Comparison of ENCODE assay signal across 9 mouse cellular contexts in the genomic region with DNA sequence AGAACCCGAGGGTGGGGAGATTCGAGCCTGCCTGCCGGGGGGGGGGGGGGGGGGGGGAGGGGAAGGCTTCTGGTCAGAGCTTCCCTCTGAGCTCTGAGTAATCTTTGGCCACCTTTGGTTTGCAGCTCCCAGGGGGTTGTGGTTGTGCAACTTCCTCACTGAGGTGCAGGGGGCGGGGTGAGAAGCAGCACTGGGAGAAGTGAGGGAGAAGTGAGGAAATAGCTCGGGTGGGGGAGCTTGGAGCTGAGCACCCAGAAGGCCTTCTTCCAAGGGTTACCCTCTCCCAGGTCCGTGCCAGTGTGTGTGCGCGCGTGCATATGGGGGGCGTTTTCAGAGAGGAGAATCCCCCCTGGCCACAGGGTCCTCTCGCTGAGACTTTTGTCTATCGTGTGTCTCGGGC. TPM values are rescaled to one million over a fixed set of nuclear protein-coding genes. Genes with fewer than 3 reads are reported as not detected.
A peak's percentile ranks its signal among the peaks of the same experiment; 100 is the strongest.
DNase-seq lines count a peak whose midpoint lies in the region; ATAC-seq lines count a peak whose summit lies in the region.
"Had no signal": no experiment of that assay in that cellular context is flagged by ENCODE, and none has a peak within 500 bp of the region (broad histone marks: within the 10 kb centered on the region; RNA-seq: fewer than 3 reads in every experiment).

No protein-coding gene starts in this region.

- no peaks in the 10 kb centered on the region for H3K27me3 ChIP-seq in midbrain, embryonic 14.5 days (ENCODE audit: control insufficient read depth, insufficient read depth, low read length)
- H3K27me3 ChIP-seq: neural tube, embryonic 12.5 days had no signal

- no peak overlapping the region for H3K4me3 ChIP-seq in midbrain, embryonic 14.5 days (replicated peaks; ENCODE audit: low read depth, low read length)
- H3K4me3 ChIP-seq: neural tube, embryonic 12.5 days had no signal

- no peak overlapping the region for H3K27ac ChIP-seq in midbrain, embryonic 14.5 days (replicated peaks; ENCODE audit: low read depth, low read length)
- H3K27ac ChIP-seq: neural tube, embryonic 12.5 days had no signal

- H3K9ac ChIP-seq in midbrain, embryonic 14.5 days (replicated peaks; ENCODE audit: low read length): no peak overlapping the region
- H3K9ac ChIP-seq: neural tube, embryonic 12.5 days had no signal

- 75% methylated on average over 13 of the region's 13 CpGs for WGBS in midbrain, embryonic 14.5 days

- no peaks in the 10 kb centered on the region for H3K36me3 ChIP-seq in midbrain, embryonic 14.5 days (ENCODE audit: control insufficient read depth, insufficient read depth, low read length)
- H3K36me3 ChIP-seq: neural tube, embryonic 12.5 days had no signal

- H3K9me3 ChIP-seq in midbrain, embryonic 14.5 days (ENCODE audit: control insufficient read depth, low read length): no peaks in the 10 kb centered on the region
- H3K9me3 ChIP-seq: neural tube, embryonic 12.5 days had no signal

- no peak overlapping the region for H3K4me2 ChIP-seq in midbrain, embryonic 14.5 days (ENCODE audit: low read length)
- H3K4me2 ChIP-seq: neural tube, embryonic 12.5 days had no signal

- no peaks in the 10 kb centered on the region for H3K4me1 ChIP-seq in midbrain, embryonic 14.5 days (ENCODE audit: control insufficient read depth, insufficient read depth, low read length)
- H3K4me1 ChIP-seq: neural tube, embryonic 12.5 days had no signal

- no peak for ATAC-seq in midbrain, embryonic 14.5 days (ENCODE audit: low FRiP score, low TSS enrichment)

- DNase-seq in urinary bladder, postnatal 25 days (ENCODE audit: low spot score): peak; percentile 34
- DNase-seq in urinary bladder, adult 2 months (ENCODE audit: low spot score): no peak
- DNase-seq in heart, adult 9 months (ENCODE audit: low spot score in 2 of 2): peak; percentile 81 to 87
- DNase-seq in lung, postnatal 10 days: peak; percentile 70
- DNase-seq in yolk sac, embryonic 10.5 days (ENCODE audit: low spot score): peak; percentile 92
- DNase-seq in right cerebral cortex, postnatal 36 days (ENCODE audit: low spot score in 2 of 2): no peak
- no peak for DNase-seq in midbrain, embryonic 14.5 days
- no peak for DNase-seq in c-Kit-positive CD71-positive TER-119-positive erythroid progenitor cells, embryonic 14.5 days (ENCODE audit: low spot score)

RNA-seq across cellular contexts. Expression of a gene that starts 17.4 kb away (rescaled TPM):
- 14.5 and 20.3 TPM in 2 replicates for polyA plus RNA-seq in urinary bladder, adult 2 months (2012; rRNA removed)
- 1.6 and 2.7 TPM in 2 replicates for polyA plus RNA-seq in midbrain, embryonic 14.5 days (2014; fragmentation: Nextera tagmentation; extraction: Ambion mirVana)

RNA-seq across cellular contexts. Expression of a gene that starts 27.6 kb away (rescaled TPM):
- polyA plus RNA-seq in urinary bladder, adult 2 months (2012; rRNA removed): 0.09 TPM in 1 of 2 replicates, not detected in the other
- polyA plus RNA-seq in midbrain, embryonic 14.5 days (2014; fragmentation: Nextera tagmentation; extraction: Ambion mirVana): not detected in 2 replicates
- polyA plus RNA-seq: neural tube, embryonic 12.5 days had no signal

RNA-seq across cellular contexts. Expression of a gene that starts 59.7 kb away (rescaled TPM):
- polyA plus RNA-seq in urinary bladder, adult 2 months (2012; rRNA removed): 1.4 and 1.5 TPM in 2 replicates
- polyA plus RNA-seq in midbrain, embryonic 14.5 days (2014; fragmentation: Nextera tagmentation; extraction: Ambion mirVana): 2.1 TPM in 1 of 2 replicates, not detected in the other

RNA-seq across cellular contexts. Expression of a gene that starts 60.0 kb away (rescaled TPM):
- 1.2 and 1.9 TPM in 2 replicates for polyA plus RNA-seq in urinary bladder, adult 2 months (2012; rRNA removed)
- polyA plus RNA-seq in midbrain, embryonic 14.5 days (2014; fragmentation: Nextera tagmentation; extraction: Ambion mirVana): 5.4 and 7.2 TPM in 2 replicates

Comparison
In these comparisons a context has a peak if more than half of its experiments do, and no peak if none do; other contexts are left out.
1. DNase-seq: peak in urinary bladder, postnatal 25 days (single experiment), heart, adult 9 months (2 of 2), lung, postnatal 10 days (single experiment) and yolk sac, embryonic 10.5 days (single experiment); none in urinary bladder, adult 2 months (single experiment), right cerebral cortex, postnatal 36 days (0 of 2), midbrain, embryonic 14.5 days (single experiment) and c-Kit-positive CD71-positive TER-119-positive erythroid progenitor cells, embryonic 14.5 days (single experiment).